Mouse (Mus musculus) ES-Bruce4 (cell line): ENCODE measurements around the gene Wdr38. TPM values are rescaled to one million over a fixed set of nuclear protein-coding genes. Genes with fewer than 3 reads are reported as not detected.

Source experiments
- H3K27ac ChIP-seq: 2 replicates; pipeline ENCODE4 v1.5.1; 2012; ENCODE audit warnings: low read length, inconsistent platforms; ENCODE audit not compliant: insufficient read depth
- H3K27me3 ChIP-seq: 2 replicates; pipeline ENCODE4 v1.6.1; 2012; ENCODE audit warnings: mild to moderate bottlenecking, low read length, inconsistent platforms; ENCODE audit not compliant: control insufficient read depth, poor library complexity, insufficient read depth, severe bottlenecking
- H3K36me3 ChIP-seq: 2 replicates; pipeline ENCODE4 v1.6.1; 2012; ENCODE audit warnings: inconsistent platforms, mild to moderate bottlenecking, low read length, moderate library complexity; ENCODE audit not compliant: control insufficient read depth, poor library complexity, insufficient read depth, severe bottlenecking
- H3K4me1 ChIP-seq: one replicate; pipeline ENCODE4 v1.8.1; 2011; ENCODE audit warnings: low read length; ENCODE audit not compliant: control insufficient read depth, insufficient read depth
- H3K4me3 ChIP-seq: 2 replicates; pipeline ENCODE4 v1.5.1; 2011; ENCODE audit warnings: low read depth, mild to moderate bottlenecking, low read length
- H3K9ac ChIP-seq: 2 replicates; pipeline ENCODE4 v1.6.1; 2012; ENCODE audit warnings: low read depth, mild to moderate bottlenecking, inconsistent platforms; ENCODE audit not compliant: poor library complexity, severe bottlenecking
- H3K9me3 ChIP-seq: replicated peaks from 2 replicates; pipeline ENCODE4 v1.6.1; 2012; ENCODE audit warnings: mild to moderate bottlenecking, low read length, inconsistent platforms; ENCODE audit not compliant: control insufficient read depth, poor library complexity, insufficient read depth, severe bottlenecking
- CTCF ChIP-seq: IDR thresholded peaks from one replicate; pipeline ENCODE4 v1.8.1; 2011; ENCODE audit warnings: low read depth, low read length
- EP300 ChIP-seq: IDR thresholded peaks from 2 replicates; pipeline ENCODE4 v1.6.1; 2011; ENCODE audit warnings: low read depth, low read length; ENCODE audit not compliant: insufficient read depth
- POLR2A ChIP-seq: IDR thresholded peaks from one replicate; pipeline ENCODE4 v1.8.1; 2011; ENCODE audit warnings: low read length; ENCODE audit not compliant: insufficient read depth
- polyA plus RNA-seq: library from polyadenylated mRNA; stranded (reverse); fragments of >200 nt; gene quantifications from 2 replicates; pipeline ENCODE4 v1.2.4, GENCODE M21; 2011; ENCODE audit warnings: low read depth; ENCODE audit not compliant: missing spikeins, insufficient read depth, insufficient read length

Gene Wdr38
- polyA plus RNA-seq, 1 experiment, result 0.67 TPM

DNA sequence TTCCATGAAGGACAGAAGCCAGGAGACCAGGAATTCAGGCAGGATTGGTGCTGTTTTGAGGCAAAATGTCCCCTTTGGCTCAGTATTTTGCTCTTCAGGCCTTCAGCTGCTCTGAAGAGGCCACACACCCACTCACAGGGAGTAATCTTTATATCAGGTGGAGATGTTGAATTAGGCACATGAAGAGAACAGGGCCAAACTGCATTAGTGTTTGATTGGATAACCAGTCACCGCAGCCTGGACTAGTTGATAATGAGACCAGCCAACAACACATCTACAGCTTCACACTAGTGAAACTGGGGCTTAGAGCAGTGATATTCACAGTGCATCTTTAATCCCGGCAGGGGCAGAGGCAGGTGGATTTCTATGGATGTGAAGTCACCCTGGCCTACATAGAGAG, 8.3 kb upstream of the Wdr38 start:
- Histone ChIP-seq H3K36me3 (no peaks in the 10 kb centered on the region), H3K4me3 (no peak overlapping the region), H3K27ac (no peak overlapping the region), H3K9me3 (no peaks in the 10 kb centered on the region), H3K27me3 (no peaks in the 10 kb centered on the region), H3K9ac (no peak overlapping the region), H3K4me1 (peaks cover 6% of the 10 kb centered on the region)
- TF ChIP-seq CTCF, result no peak
- no peak for TF ChIP-seq EP300
- no peak for TF ChIP-seq POLR2A

DNA sequence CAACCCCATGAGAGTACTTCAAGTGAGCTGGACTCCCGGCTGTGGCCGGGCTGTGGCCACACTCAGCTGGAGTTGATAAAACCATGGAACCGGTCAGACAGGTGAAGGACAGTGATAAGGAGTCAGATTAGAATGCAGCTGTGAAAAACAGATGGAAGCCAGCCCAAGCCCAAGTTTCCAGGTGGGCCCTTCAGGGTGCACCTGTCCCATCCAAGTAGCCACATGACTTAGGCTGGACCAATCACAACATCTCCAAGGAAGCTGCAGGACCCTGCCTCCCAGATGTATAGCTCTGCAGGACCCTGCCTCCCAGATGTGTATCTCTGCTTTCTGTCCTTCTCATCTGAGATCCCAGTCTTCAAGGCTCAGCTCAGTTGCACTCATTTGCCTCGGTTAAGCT, 5.3 kb upstream of the Wdr38 start:
- Histone ChIP-seq H3K9me3 (no peaks in the 10 kb centered on the region), H3K4me1 (peaks cover 6% of the 10 kb centered on the region), H3K9ac (no peak overlapping the region), H3K27me3 (no peaks in the 10 kb centered on the region), H3K27ac (no peak overlapping the region), H3K36me3 (no peaks in the 10 kb centered on the region), H3K4me3 (no peak overlapping the region)
- TF ChIP-seq EP300 (no peak), CTCF (no peak), POLR2A (no peak)

- H3K27ac ChIP-seq, result no peak overlapping the region
- H3K9ac ChIP-seq, result no peak overlapping the region
- no peaks in the 10 kb centered on the region for H3K36me3 ChIP-seq
- no peak for TF ChIP-seq POLR2A
- no peak for TF ChIP-seq EP300
- TF ChIP-seq CTCF, result no peak
- H3K4me1 ChIP-seq, result peaks cover 6% of the 10 kb centered on the region
- no peak overlapping the region for H3K4me3 ChIP-seq
- H3K27me3 ChIP-seq, result no peaks in the 10 kb centered on the region
- no peaks in the 10 kb centered on the region for H3K9me3 ChIP-seq
Measured at GRCm38 (mm10) chr2:38992452-38992851, 4.8 kb upstream of the Wdr38 start.

- TF ChIP-seq CTCF, result no peak
- no peak for TF ChIP-seq POLR2A
- no peak for TF ChIP-seq EP300
- no peaks in the 10 kb centered on the region for H3K9me3 ChIP-seq
- no peak overlapping the region for H3K27ac ChIP-seq
- no peaks in the 10 kb centered on the region for H3K27me3 ChIP-seq
- H3K9ac ChIP-seq, result no peak overlapping the region
- H3K36me3 ChIP-seq, result peaks cover 42% of the 10 kb centered on the region
- no peak overlapping the region for H3K4me3 ChIP-seq
- no peaks in the 10 kb centered on the region for H3K4me1 ChIP-seq
Measured at GRCm38 (mm10) chr2:38999381-38999780, 2.1 kb downstream of the Wdr38 start.

- Histone ChIP-seq H3K36me3 (peaks cover 42% of the 10 kb centered on the region), H3K4me3 (no peak overlapping the region), H3K9ac (no peak overlapping the region), H3K27me3 (no peaks in the 10 kb centered on the region), H3K9me3 (no peaks in the 10 kb centered on the region), H3K27ac (no peak overlapping the region), H3K4me1 (no peaks in the 10 kb centered on the region)
- TF ChIP-seq POLR2A (no peak), EP300 (no peak), CTCF (no peak)
Measured at GRCm38 (mm10) chr2:38999910-39000586, 2.8 kb downstream of the Wdr38 start.

DNA sequence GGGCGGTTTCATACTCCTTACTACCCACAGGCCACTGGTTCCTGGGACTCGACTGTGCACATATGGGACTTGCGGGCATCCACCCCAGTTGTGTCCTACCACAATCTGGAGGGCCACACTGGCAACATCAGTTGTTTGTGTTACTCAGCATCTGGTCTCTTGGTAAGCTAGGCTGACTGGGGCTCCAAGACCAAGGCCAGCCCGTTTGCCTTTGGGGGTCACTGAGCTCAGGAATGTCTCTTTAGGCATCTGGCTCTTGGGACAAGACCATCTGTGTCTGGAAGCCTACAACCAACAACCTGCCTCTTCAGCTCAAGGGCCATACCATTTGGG, 3.3 kb downstream of the Wdr38 start:
- H3K36me3 ChIP-seq, result peaks cover 42% of the 10 kb centered on the region
- no peaks in the 10 kb centered on the region for H3K4me1 ChIP-seq
- TF ChIP-seq EP300 (no peak), POLR2A (no peak), CTCF (no peak)
- no peaks in the 10 kb centered on the region for H3K27me3 ChIP-seq
- no peak overlapping the region for H3K27ac ChIP-seq
- no peak overlapping the region for H3K4me3 ChIP-seq
- H3K9ac ChIP-seq, result no peak overlapping the region
- H3K9me3 ChIP-seq, result no peaks in the 10 kb centered on the region
